Mouse (Mus musculus): ENCODE measurements at regions not wholly inside any gene's neighbourhood (a gene's known extent, or its start where the extent isn't known, plus 50 kb on each side); places are given as distances from the start of the nearest gene placed in this dataset.
A peak's percentile ranks its signal among the peaks of the same experiment; 100 is the strongest.

DNA sequence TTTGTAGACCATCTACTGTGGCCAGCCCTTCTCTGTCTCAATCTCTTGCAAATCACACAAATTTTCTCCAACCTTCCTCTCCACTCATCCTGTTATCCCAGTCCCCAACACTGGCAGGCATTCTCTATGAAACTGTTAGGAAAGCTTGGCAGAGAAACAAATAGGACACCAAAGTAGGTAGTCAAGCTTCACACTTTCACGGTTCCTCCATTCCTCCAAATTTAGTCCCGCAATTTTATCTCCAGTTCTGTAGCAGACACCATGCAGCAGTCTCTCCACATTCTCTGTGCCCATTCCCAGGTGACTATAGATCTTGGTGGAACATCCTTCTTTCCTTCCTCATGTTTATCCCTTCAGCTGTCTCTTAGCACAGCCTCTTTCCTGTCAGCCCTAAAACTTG, 856.9 kb downstream of the Zpld1 start:
- DNase-seq (ENCODE audit: low spot score in 2 of 2), result peak; percentile 11 to 43

DNA sequence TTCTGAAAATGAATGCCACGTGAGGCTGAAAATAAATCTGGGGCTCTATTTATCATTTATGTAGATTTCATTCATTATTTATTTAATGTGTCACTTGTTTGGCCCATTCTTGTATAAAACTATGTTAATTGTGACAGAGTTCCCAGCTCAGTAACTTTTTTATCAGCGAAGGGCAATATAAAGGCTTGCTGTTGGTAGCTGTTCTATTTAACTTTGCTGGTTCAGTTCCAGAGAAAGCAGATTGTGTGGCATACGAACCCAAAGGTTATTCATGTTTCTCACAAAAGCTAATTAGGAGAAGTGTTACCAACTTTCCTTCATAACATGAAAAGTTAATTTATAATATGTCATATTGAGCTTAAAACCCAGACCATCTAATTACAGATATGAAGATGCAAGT, 891.1 kb downstream of the Zpld1 start:
- DNase-seq (ENCODE audit: low spot score in 2 of 2), result no peak

DNA sequence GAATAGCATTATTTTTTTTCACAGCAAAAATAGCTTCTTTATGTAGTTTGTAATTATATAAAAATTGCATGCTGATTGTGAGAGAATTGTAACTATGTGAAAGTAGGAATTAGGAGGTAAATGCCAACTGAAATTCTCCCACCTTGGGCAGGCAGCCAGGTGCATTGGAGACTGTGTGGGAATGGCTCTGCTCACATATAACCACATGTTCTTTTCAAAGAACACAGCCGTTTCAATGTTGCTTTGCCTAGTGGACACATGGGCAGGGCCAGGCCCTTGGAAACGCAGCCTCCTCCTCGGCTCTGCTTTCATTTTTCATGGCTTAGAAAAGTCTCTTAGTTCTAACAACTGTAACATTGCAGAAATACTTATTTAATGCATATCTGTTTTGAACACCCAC, 913.8 kb downstream of the Zpld1 start:
- DNase-seq (ENCODE audit: low spot score in 2 of 2), result peak; percentile 13 to 18

DNA sequence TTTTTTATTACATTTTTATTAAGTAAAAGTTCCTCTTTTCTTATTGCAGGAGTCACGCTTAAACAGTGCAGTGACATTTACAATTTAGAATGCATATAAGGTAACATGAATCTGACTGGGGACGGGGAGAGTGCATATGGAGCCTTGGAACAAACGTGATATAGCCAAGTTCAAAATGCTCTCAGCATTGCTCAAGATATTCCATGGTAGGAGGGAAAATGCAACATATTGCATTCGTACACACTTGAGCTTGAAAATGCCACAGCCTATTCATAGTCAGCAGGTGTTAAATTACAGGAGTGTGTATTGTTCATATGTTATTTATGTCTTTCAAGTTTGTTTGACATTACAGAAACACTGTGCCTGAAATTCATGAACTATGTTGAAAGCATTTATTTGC, 922.8 kb downstream of the Zpld1 start:
- peak in 1 of 2 experiments; percentile 15 for DNase-seq (ENCODE audit: low spot score in 2 of 2)

DNA sequence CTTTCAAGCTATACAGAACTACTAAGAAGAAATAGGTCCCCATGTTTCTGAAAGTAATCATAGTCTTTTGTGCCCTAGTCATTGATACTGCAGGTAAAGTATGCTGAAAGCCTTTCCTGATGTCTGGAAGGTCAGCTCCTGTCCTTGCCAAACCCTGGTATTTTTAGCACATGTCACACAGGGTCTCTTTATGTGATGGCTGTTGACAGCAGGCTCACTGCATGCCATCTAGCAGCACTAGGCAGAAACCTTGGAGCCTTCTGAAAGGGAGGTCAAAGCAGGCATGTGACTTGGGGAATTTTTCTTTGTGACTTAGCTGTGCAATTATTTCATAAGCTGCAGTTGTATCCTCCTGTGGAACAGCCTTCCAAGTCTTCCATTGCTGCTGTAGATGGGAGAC, 943.4 kb downstream of the Zpld1 start:
- no peak for DNase-seq (ENCODE audit: low spot score in 2 of 2)

DNA sequence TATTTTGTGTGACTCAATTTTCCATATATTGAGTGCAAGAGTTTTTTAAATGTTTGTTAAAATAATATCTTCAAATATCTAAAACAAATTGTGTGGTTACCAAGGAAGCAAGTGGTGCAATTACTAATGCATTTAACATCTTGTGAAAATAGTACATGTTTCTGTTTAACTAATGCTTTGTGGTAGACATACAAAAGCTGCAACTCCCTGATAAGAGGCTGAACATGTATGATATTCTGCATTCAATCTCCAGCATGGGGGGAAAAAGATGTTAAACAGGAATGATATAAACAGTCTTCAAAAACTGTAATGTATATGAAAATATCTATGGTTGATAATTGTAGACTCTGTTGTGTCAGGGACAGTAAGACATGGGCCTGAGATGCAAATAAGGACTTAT, 949.0 kb downstream of the Zpld1 start:
- DNase-seq (ENCODE audit: low spot score in 2 of 2), result no peak

DNA sequence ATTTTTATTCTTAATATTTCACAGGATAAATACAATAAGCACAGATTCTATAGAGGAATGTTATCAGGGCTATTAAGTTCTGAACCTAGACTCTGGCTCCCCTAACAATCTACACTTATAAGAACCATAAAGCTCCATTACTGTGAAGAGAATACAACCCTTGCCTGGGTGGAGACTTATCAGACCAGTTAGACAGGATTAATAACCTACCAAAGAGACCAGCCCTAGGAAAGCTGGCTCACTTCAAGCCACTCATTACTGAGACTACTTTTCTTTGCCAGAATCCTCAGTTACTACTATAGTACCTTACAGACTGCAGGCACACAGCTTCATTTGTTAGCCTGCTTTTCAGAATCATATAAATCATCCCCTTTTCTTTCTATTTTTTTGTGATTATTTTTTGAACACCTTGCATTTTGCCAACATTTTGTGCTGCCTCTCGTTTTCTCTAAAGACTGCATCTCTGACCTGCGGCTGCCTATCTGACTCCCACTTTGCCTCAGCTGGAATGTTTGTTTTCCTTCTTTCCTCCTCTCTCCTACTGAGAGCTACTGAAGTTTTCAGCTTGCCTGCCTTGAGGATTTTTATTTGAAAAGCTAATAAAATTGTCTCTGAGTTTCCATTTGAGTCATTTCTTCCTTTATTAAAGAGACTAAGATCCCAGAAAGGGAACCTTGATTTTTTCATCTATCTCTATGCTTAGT, 951.5 kb downstream of the Zpld1 start:
- DNase-seq (ENCODE audit: low spot score in 2 of 2), result no peak
